Mouse (Mus musculus): ENCODE results near the gene Ugt1a6a. TPM values are rescaled to one million over a fixed set of nuclear protein-coding genes. Genes with fewer than 3 reads are reported as not detected.

Gene Ugt1a6a
- polyA plus RNA-seq, 1 experiment from 2014 or later: not detected

DNA sequence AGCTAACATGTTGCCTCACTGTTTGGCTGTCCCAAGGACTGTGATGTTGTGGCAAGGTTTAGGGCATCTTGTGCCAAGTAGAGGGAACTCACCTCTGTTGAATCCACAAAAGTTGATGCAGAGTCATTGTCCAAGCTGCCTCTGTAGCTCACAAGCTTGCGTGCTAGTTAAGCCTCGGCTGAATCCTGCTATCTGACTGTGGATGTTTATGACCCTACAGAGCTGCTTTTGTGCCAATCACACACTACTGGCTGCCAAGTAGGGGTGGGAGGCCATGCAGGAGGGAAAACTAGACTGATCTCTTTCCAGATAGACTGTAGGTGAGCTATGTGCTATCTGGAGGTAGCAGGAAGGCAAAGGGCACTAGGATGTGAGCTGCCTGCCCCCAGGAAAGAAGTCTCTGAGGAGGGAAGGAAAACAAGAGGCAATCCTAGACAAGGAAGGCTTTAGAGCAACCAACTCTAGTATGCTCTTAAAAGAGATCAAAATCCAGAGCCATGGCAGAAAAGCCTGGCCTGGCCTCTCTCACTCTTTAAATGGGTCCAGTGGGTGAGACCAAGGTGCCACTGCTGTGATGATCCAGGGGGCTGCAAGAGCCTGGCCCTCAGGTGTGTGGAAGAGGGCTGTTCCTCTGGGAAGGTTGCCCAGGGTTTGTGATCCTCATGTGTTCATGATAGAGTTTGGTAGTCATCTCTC is 79.3 kb downstream of the Ugt1a6a start:
- Histone ChIP-seq H3K4me2 (no peak overlapping the region), H3K4me3 (ENCODE audit: low read depth, low read length) (no peak overlapping the region), H3K27me3 (ENCODE audit: control insufficient read depth, insufficient read depth, low read length) (no peaks in the 10 kb centered on the region), H3K36me3 (ENCODE audit: control insufficient read depth, insufficient read depth, low read length) (no peaks in the 10 kb centered on the region), H3K27ac (ENCODE audit: low read depth, low read length) (no peak overlapping the region), H3K9ac (ENCODE audit: low read length) (no peak overlapping the region), H3K9me3 (ENCODE audit: control insufficient read depth, low read length) (peaks cover 61% of the 10 kb centered on the region), H3K4me1 (ENCODE audit: control insufficient read depth, insufficient read depth, low read length) (no peaks in the 10 kb centered on the region)
- 81% methylated on average over 2 of the region's 2 CpGs for WGBS
- no peak for ATAC-seq (ENCODE audit: low FRiP score)
- DNase-seq (ENCODE audit: low spot score, missing footprints): peak; percentile 85

DNA sequence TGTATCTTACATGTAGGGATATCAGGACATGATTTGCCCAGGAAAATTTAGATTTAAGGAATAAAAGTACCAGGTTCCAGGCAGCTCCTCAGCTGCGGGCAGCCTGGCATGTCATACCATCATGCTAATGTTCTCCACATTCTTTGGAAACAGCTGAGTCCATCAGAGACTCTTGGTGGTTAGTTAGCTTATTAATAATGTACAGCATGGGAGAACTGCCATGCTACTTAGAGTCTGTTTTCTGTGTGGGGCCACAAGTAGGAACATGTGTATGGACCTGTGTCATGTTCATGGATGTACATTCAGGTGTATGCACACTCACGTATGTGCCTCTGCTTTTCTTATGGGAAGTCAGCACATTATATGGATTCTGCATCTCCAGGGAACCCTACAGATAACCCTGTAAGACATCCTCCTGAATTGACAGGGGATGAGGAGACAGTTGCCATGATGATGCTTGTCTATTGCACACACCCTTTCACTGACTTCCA is 79.9 kb downstream of the Ugt1a6a start:
- no peak for ATAC-seq (ENCODE audit: low FRiP score)
- no peak overlapping the region for H3K9ac ChIP-seq (ENCODE audit: low read length)
- peaks cover 61% of the 10 kb centered on the region for H3K9me3 ChIP-seq (ENCODE audit: control insufficient read depth, low read length)
- H3K4me1 ChIP-seq (ENCODE audit: control insufficient read depth, insufficient read depth, low read length): no peaks in the 10 kb centered on the region
- peak; percentile 72 for DNase-seq (ENCODE audit: low spot score, missing footprints)
- H3K4me3 ChIP-seq (ENCODE audit: low read depth, low read length): no peak overlapping the region
- no peaks in the 10 kb centered on the region for H3K27me3 ChIP-seq (ENCODE audit: control insufficient read depth, insufficient read depth, low read length)
- no peaks in the 10 kb centered on the region for H3K36me3 ChIP-seq (ENCODE audit: control insufficient read depth, insufficient read depth, low read length)
- no peak overlapping the region for H3K27ac ChIP-seq (ENCODE audit: low read depth, low read length)
- WGBS: 84% methylated on average over 2 of the region's 2 CpGs
- no peak overlapping the region for H3K4me2 ChIP-seq

DNA sequence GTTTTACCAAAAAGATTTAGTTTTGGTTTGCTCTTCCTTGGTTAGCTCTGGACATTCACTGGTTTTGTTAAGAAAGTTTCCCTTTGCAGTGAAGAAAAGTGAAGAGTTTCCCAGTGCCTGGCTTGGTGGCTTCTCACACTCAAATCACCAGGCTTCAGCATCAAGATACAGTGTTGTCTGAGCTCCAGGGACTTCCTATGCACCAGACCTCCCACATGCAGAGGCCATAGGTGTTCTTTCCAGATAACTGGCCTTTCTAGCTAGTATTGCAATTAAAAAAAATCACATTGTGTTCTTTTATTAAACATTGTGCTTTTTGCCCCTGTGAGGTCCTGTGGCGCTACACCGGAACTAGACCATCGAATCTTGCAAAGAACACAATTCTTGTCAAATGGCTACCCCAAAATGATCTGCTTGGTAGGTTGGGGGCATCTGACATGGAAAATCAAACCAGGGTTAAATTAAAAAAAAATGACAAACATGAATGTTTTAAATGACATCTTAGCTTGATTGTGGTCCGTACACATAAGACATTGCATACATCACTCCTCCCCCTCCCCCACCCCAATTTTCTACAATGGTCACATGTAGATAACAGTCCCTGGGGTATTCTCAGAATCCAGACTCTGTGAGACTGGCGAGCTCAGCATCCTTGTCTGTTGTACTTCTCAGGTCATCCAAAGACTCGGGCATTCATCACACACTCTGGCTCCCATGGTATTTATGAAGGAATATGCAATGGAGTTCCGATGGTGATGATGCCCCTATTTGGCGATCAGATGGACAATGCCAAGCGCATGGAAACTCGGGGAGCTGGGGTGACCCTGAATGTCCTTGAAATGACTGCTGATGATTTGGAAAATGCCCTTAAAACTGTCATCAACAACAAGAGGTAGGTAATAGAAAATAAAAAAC is 81.1 kb downstream of the Ugt1a6a start:
- peaks cover 61% of the 10 kb centered on the region for H3K9me3 ChIP-seq (ENCODE audit: control insufficient read depth, low read length)
- H3K27ac ChIP-seq (ENCODE audit: low read depth, low read length): no peak overlapping the region
- H3K4me1 ChIP-seq (ENCODE audit: control insufficient read depth, insufficient read depth, low read length): no peaks in the 10 kb centered on the region
- no peaks in the 10 kb centered on the region for H3K36me3 ChIP-seq (ENCODE audit: control insufficient read depth, insufficient read depth, low read length)
- H3K9ac ChIP-seq (ENCODE audit: low read length): no peak overlapping the region
- no peaks in the 10 kb centered on the region for H3K27me3 ChIP-seq (ENCODE audit: control insufficient read depth, insufficient read depth, low read length)
- 70% methylated on average over 10 of the region's 10 CpGs for WGBS
- no peak overlapping the region for H3K4me2 ChIP-seq
- H3K4me3 ChIP-seq (ENCODE audit: low read depth, low read length): no peak overlapping the region
- peak; percentile 85 for DNase-seq (ENCODE audit: low spot score, missing footprints)
- no peak for ATAC-seq (ENCODE audit: low FRiP score)

DNA sequence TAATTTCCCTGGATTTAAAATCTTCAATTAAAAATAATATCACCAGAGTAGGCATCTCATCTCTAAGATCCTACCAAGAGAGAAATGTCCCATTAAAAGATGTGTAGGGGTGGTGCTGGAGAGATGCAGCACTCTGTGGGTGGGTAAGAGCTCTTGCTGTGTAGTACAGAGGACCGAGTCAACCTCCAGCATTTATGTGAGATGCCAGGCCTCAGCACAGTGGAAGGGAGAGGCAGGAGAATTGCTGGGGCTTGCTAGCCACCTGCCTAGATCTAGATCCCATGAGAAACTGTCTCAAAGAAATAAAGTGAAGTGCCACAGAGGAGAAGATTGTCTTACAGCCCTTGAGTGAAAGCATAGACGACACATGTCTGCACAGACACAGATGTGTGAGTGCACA is 81.9 kb downstream of the Ugt1a6a start:
- Histone ChIP-seq H3K36me3 (ENCODE audit: control insufficient read depth, insufficient read depth, low read length) (no peaks in the 10 kb centered on the region), H3K27ac (ENCODE audit: low read depth, low read length) (no peak overlapping the region), H3K4me2 (no peak overlapping the region), H3K9ac (ENCODE audit: low read length) (no peak overlapping the region), H3K4me3 (ENCODE audit: low read depth, low read length) (no peak overlapping the region), H3K4me1 (ENCODE audit: control insufficient read depth, insufficient read depth, low read length) (no peaks in the 10 kb centered on the region), H3K9me3 (ENCODE audit: control insufficient read depth, low read length) (peaks cover 57% of the 10 kb centered on the region), H3K27me3 (ENCODE audit: control insufficient read depth, insufficient read depth, low read length) (no peaks in the 10 kb centered on the region)
- 54% methylated on average over 2 of the region's 2 CpGs for WGBS
- ATAC-seq (ENCODE audit: low FRiP score): no peak
- DNase-seq (ENCODE audit: low spot score, missing footprints): peak; percentile 71

DNA sequence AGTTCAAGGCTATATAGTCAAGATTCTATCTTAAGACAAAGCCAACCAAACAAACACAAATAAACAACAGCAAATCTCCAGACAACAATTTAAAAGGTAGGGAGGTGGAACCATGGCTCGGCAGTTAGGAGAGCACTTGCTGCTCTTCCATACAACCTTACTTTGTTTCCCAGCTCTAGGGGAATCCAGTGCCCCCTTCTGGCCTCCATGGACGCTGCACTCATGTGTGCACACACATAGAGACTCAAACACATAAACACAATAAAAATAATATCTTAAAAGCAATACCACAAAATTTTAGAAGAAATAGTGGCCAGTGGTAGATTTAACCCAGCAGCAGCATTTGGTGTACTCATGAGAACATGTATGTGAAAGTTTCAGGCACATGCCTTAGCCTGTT is 82.5 kb downstream of the Ugt1a6a start:
- 62% methylated on average over 2 of the region's 2 CpGs for WGBS
- Histone ChIP-seq H3K4me3 (ENCODE audit: low read depth, low read length) (no peak overlapping the region), H3K9ac (ENCODE audit: low read length) (no peak overlapping the region), H3K27me3 (ENCODE audit: control insufficient read depth, insufficient read depth, low read length) (no peaks in the 10 kb centered on the region), H3K4me1 (ENCODE audit: control insufficient read depth, insufficient read depth, low read length) (no peaks in the 10 kb centered on the region), H3K4me2 (no peak overlapping the region), H3K9me3 (ENCODE audit: control insufficient read depth, low read length) (peaks cover 53% of the 10 kb centered on the region), H3K27ac (ENCODE audit: low read depth, low read length) (no peak overlapping the region), H3K36me3 (ENCODE audit: control insufficient read depth, insufficient read depth, low read length) (no peaks in the 10 kb centered on the region)
- DNase-seq (ENCODE audit: low spot score, missing footprints) (peak; percentile 81), ATAC-seq (ENCODE audit: low FRiP score) (no peak)

DNA sequence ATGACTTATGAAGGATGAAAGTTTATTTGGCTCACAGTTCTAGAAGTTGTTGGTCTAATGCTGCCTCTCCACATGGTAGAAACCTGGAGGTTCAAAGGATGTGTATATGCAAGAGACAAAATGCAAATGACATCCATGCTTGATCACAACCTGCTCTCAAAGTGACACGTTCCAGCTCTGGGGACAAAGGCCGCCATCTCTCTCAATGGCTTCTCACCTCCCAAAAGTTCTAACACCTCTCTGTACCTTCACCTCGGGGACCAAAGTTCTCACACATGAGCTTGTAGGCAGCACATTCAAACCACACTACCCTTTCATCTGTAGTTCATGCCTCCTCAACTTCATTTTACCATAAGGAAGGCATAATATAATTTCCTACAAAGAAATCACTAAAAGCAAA is 83.0 kb downstream of the Ugt1a6a start:
- Histone ChIP-seq H3K4me1 (ENCODE audit: control insufficient read depth, insufficient read depth, low read length) (no peaks in the 10 kb centered on the region), H3K27me3 (ENCODE audit: control insufficient read depth, insufficient read depth, low read length) (no peaks in the 10 kb centered on the region), H3K9me3 (ENCODE audit: control insufficient read depth, low read length) (peaks cover 50% of the 10 kb centered on the region), H3K36me3 (ENCODE audit: control insufficient read depth, insufficient read depth, low read length) (no peaks in the 10 kb centered on the region), H3K4me2 (no peak overlapping the region), H3K9ac (ENCODE audit: low read length) (no peak overlapping the region), H3K27ac (ENCODE audit: low read depth, low read length) (no peak overlapping the region), H3K4me3 (ENCODE audit: low read depth, low read length) (no peak overlapping the region)
- DNase-seq (ENCODE audit: low spot score, missing footprints) (peak; percentile 51), ATAC-seq (ENCODE audit: low FRiP score) (no peak)
- WGBS: 43% methylated on average over 3 of the region's 3 CpGs

DNA sequence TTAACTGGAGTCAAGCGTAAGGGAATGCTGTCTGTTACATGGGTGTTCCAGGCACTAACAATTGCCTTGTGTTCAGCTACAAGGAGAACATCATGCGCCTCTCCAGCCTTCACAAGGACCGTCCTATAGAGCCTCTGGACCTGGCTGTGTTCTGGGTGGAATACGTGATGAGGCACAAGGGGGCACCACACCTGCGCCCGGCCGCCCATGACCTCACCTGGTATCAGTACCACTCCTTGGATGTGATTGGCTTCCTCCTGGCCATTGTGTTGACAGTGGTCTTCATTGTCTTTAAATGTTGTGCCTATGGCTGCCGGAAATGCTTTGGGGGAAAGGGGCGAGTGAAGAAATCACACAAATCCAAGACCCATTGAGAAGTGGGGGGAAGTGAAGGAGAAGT is 83.4 kb downstream of the Ugt1a6a start:
- DNase-seq (ENCODE audit: low spot score, missing footprints) (peak; percentile 72), ATAC-seq (ENCODE audit: low FRiP score) (no peak)
- Histone ChIP-seq H3K27me3 (ENCODE audit: control insufficient read depth, insufficient read depth, low read length) (no peaks in the 10 kb centered on the region), H3K9ac (ENCODE audit: low read length) (no peak overlapping the region), H3K4me3 (ENCODE audit: low read depth, low read length) (no peak overlapping the region), H3K9me3 (ENCODE audit: control insufficient read depth, low read length) (peaks cover 46% of the 10 kb centered on the region), H3K27ac (ENCODE audit: low read depth, low read length) (no peak overlapping the region), H3K4me1 (ENCODE audit: control insufficient read depth, insufficient read depth, low read length) (no peaks in the 10 kb centered on the region), H3K36me3 (ENCODE audit: control insufficient read depth, insufficient read depth, low read length) (no peaks in the 10 kb centered on the region), H3K4me2 (no peak overlapping the region)
- 74% methylated on average over 9 of the region's 9 CpGs for WGBS

DNA sequence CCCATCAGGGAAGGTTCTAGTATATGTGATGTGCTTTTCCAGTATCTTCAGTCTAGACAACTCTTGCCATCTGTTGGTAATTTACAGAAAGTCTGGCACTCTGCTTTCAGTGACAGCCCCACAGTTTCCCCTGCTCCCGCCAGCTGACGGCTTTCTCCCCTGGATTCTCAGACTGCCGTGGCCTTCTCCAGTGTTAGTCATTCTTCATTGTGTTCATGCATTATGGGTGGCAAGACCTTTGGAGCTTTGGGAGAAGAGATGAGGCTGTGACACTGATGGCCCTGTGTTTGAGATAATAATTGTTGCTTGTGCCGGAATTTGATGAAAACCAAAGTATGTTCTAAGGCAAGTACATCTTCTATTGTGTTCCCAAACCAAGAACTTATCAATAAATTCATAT is 84.0 kb downstream of the Ugt1a6a start:
- 49% methylated on average over 4 of the region's 4 CpGs for WGBS
- Histone ChIP-seq H3K4me2 (no peak overlapping the region), H3K9me3 (ENCODE audit: control insufficient read depth, low read length) (peaks cover 40% of the 10 kb centered on the region), H3K4me1 (ENCODE audit: control insufficient read depth, insufficient read depth, low read length) (no peaks in the 10 kb centered on the region), H3K4me3 (ENCODE audit: low read depth, low read length) (no peak overlapping the region), H3K27ac (ENCODE audit: low read depth, low read length) (no peak overlapping the region), H3K27me3 (ENCODE audit: control insufficient read depth, insufficient read depth, low read length) (no peaks in the 10 kb centered on the region), H3K36me3 (ENCODE audit: control insufficient read depth, insufficient read depth, low read length) (no peaks in the 10 kb centered on the region), H3K9ac (ENCODE audit: low read length) (no peak overlapping the region)
- DNase-seq (ENCODE audit: low spot score, missing footprints): peak; percentile 81
- ATAC-seq (ENCODE audit: low FRiP score): no peak

DNA sequence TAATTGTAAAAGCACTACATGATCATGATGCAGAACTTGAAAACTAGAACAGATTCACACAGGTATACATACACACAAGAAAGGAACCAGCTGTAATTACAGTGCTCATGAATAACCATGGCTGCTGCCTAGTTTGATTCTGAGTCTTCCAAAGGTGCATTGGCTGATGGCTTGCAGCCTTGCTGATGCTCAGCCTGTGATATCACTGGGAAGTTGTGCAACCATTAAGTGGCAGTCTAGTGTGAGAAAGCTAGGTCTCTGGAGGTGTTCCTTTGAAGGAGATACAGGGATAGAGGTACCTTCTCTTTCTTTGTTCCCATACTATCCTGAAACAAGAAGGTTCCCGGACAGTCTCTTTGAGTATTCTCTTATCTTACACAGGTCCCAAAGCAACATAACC is 84.4 kb downstream of the Ugt1a6a start:
- 16% methylated on average over 1 of the region's 1 CpGs for WGBS
- no peaks in the 10 kb centered on the region for H3K4me1 ChIP-seq (ENCODE audit: control insufficient read depth, insufficient read depth, low read length)
- H3K4me2 ChIP-seq: no peak overlapping the region
- no peak overlapping the region for H3K27ac ChIP-seq (ENCODE audit: low read depth, low read length)
- no peaks in the 10 kb centered on the region for H3K36me3 ChIP-seq (ENCODE audit: control insufficient read depth, insufficient read depth, low read length)
- no peak overlapping the region for H3K9ac ChIP-seq (ENCODE audit: low read length)
- DNase-seq (ENCODE audit: low spot score, missing footprints): peak; percentile 81
- no peak overlapping the region for H3K4me3 ChIP-seq (ENCODE audit: low read depth, low read length)
- peaks cover 36% of the 10 kb centered on the region for H3K9me3 ChIP-seq (ENCODE audit: control insufficient read depth, low read length)
- no peak for ATAC-seq (ENCODE audit: low FRiP score)
- no peaks in the 10 kb centered on the region for H3K27me3 ChIP-seq (ENCODE audit: control insufficient read depth, insufficient read depth, low read length)
